Mouse (Mus musculus) C2C12 (cell line): ENCODE results near the gene Ntn5.

ENCODE experiments used
- CEBPB ChIP-seq: IDR thresholded peaks from one replicate; pipeline ENCODE4 v1.6.1; 2011; ENCODE audit warnings: low read depth, mild to moderate bottlenecking, control low read depth, moderate library complexity
- CTCF ChIP-seq: IDR thresholded peaks from one replicate; pipeline ENCODE4 v1.5.1; 2011; ENCODE audit not compliant: control insufficient read depth, insufficient read depth, insufficient read length
- FOSL1 ChIP-seq: IDR thresholded peaks from one replicate; pipeline ENCODE4 v1.8.0; 2011; ENCODE audit warnings: mild to moderate bottlenecking, low read length; ENCODE audit not compliant: poor library complexity, insufficient read depth, severe bottlenecking
- MAX ChIP-seq: IDR thresholded peaks from one replicate; pipeline ENCODE4 v1.6.1; 2011; ENCODE audit warnings: mild to moderate bottlenecking, control low read depth
- MYOG ChIP-seq: IDR thresholded peaks from one replicate; pipeline ENCODE4 v1.6.1; 2011; ENCODE audit not compliant: control insufficient read depth, insufficient read length; ENCODE audit errors: extremely low read depth
- USF1 ChIP-seq: IDR thresholded peaks from one replicate; pipeline ENCODE4 v1.6.1; 2011; ENCODE audit warnings: low read depth, mild to moderate bottlenecking, control low read depth, moderate library complexity

DNA sequence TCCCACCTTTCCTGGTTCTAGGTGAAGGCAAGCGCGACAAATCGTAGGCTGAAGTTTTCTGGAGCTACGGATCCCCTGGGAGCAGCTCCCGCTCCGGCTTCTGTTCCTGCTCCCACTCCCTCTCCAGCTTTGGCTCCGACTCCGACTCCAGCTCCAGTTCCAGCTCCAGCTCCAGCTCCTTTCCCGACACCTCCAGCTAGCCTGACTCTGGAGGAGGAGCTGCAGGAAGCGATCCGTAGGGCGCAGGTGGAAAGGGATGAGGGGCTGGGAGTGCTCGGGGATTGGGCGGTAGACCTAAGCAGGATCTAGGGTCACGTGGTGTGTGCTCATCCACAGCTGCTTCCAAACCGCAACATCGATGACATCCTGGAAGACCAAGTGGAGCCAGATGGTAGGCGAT lies 39.6 kb upstream of the Ntn5 start:
- TF ChIP-seq CTCF, result no peak
- no peak for TF ChIP-seq MAX
- no peak for TF ChIP-seq MYOG
- no peak for TF ChIP-seq USF1
- TF ChIP-seq CEBPB, result no peak
- no peak for TF ChIP-seq FOSL1
